Mouse (Mus musculus) intestine, embryonic 15.5 days (tissue): ENCODE results near the gene Sema3d. TPM values are rescaled to one million over a fixed set of nuclear protein-coding genes. Genes with fewer than 3 reads are reported as not detected.

ENCODE experiments used
- ATAC-seq: fragments of 200-750 bp; cut with Nextera tagmentation; 2 replicates; pipeline ENCODE4 v1.8.0; 2017; ENCODE audit warnings: moderate TSS enrichment, moderate library complexity
- H3K27ac ChIP-seq: fragments of 300-500 bp; sonication (generic); 2 replicates; pipeline ENCODE4 v1.5.1; 2015; ENCODE audit warnings: mild to moderate bottlenecking, inconsistent platforms
- H3K27me3 ChIP-seq: fragments of 300-500 bp; sonication (generic); replicated peaks from 2 replicates; pipeline ENCODE4 v1.6.1; 2015; ENCODE audit warnings: inconsistent platforms
- H3K36me3 ChIP-seq: fragments of 300-500 bp; sonication (generic); 2 replicates; pipeline ENCODE4 v1.6.1; 2015; ENCODE audit warnings: inconsistent platforms
- H3K4me1 ChIP-seq: fragments of 300-500 bp; sonication (generic); replicated peaks from 2 replicates; pipeline ENCODE4 v1.6.1; 2015; ENCODE audit warnings: inconsistent platforms
- H3K4me2 ChIP-seq: fragments of 300-500 bp; sonication (generic); replicated peaks from 2 replicates; pipeline ENCODE4 v1.6.1; 2015; ENCODE audit warnings: mild to moderate bottlenecking, inconsistent platforms
- H3K4me3 ChIP-seq: fragments of 300-500 bp; sonication (generic); replicated peaks from 2 replicates; pipeline ENCODE4 v1.5.1; 2015; ENCODE audit warnings: inconsistent platforms
- H3K9ac ChIP-seq: fragments of 300-500 bp; sonication (generic); 2 replicates; pipeline ENCODE4 v1.6.1; 2015; ENCODE audit warnings: inconsistent platforms
- H3K9me3 ChIP-seq: fragments of 300-500 bp; sonication (generic); 2 replicates; pipeline ENCODE4 v1.6.1; 2016; ENCODE audit warnings: inconsistent platforms
- WGBS: fragments of 180-500 bp; shearing (Covaris S2); methylation state at CpG from one replicate; pipeline ENCODE4 v1.1.7; 2015; 5-methylcytosine and 5-hydroxymethylcytosine counted together
- polyA plus RNA-seq: library from polyadenylated mRNA; unstranded; fragments of >200 nt; fragmentation: Nextera tagmentation; extraction: Ambion mirVana; gene quantifications from 2 replicates; pipeline ENCODE4 v1.2.1, GENCODE M21; 2015

Sema3d gene
- polyA plus RNA-seq, 1 experiment from 2014 or later, result 10.0 TPM

DNA sequence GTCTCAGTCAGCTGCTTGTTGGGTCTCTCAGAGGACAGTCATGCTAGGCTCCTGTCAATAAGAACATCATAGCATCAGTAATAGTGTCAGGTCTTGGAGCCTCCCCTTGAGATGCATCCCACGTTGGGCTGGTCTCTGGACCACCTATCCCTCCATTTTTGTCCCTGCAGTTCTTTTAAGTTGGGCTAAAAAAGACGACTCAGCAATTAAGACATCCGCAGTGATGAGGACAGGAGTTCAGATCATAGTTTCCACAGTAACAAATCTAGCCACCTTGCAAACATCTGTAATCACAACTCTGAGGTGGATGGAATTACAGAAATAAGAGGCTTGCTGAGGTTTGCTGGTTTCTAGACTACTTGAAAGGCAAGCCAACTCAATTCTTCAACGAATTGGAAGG, 67.9 kb downstream of the Sema3d start:
- no peak for ATAC-seq

DNA sequence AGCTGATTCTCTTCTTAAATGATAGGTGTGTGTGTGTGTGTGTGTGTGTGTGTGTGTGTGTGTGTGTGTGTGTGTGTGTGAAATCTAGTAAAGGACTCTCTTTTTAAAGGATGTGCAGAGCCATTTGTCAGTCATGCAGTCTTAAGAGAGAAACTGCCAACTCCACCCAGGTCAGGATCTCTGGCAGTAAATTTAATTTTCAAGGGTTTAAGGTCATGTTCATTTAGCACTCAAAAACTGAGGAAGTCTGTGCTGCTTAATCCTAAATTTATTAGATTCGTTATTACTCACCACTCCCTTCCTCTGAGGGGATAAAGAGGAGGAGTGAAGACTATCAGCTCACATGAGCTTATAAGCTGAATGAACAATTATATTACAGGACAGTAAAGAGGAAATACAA, 71.8 kb downstream of the Sema3d start:
- H3K27ac ChIP-seq, result no peak overlapping the region
- no peak overlapping the region for H3K4me2 ChIP-seq

More for the DNA sequence above, 67.9 kb downstream of the Sema3d start:
- no peaks in the 10 kb centered on the region for H3K4me1 ChIP-seq
- no peak overlapping the region for H3K27ac ChIP-seq
- no peak overlapping the region for H3K9ac ChIP-seq
- 89% methylated on average over 4 of the region's 4 CpGs for WGBS
- no peaks in the 10 kb centered on the region for H3K9me3 ChIP-seq
- no peak overlapping the region for H3K4me2 ChIP-seq
- no peaks in the 10 kb centered on the region for H3K27me3 ChIP-seq
- H3K4me3 ChIP-seq, result no peak overlapping the region
- no peaks in the 10 kb centered on the region for H3K36me3 ChIP-seq

DNA sequence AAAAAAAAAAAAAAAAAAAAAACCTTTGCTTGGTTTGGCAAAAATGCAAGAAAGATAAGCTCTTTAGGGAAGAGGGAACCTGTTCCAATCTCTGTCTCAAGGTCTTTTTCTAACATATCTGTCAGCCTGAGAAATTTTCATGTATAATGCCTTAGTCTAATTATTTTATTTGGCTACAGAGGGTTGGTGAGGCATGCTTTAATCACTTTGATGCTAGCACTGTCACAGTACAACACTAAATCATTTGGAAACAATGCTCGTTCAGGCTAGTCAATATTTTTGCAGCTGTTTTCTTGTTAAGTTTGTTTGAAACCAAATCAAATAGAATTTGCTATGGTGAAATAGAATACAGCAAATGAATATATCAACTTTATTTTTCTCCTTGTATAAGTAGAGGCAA, 74.3 kb downstream of the Sema3d start:
- Histone ChIP-seq H3K27me3 (no peaks in the 10 kb centered on the region), H3K27ac (no peak overlapping the region), H3K9ac (no peak overlapping the region), H3K36me3 (no peaks in the 10 kb centered on the region), H3K4me1 (no peaks in the 10 kb centered on the region), H3K4me2 (no peak overlapping the region), H3K9me3 (no peaks in the 10 kb centered on the region), H3K4me3 (no peak overlapping the region)
- 71% methylated on average over 1 of the region's 1 CpGs for WGBS
- ATAC-seq, result no peak

More for the DNA sequence above, 71.8 kb downstream of the Sema3d start:
- Histone ChIP-seq H3K4me3 (no peak overlapping the region), H3K9me3 (no peaks in the 10 kb centered on the region), H3K36me3 (no peaks in the 10 kb centered on the region), H3K4me1 (no peaks in the 10 kb centered on the region), H3K27me3 (no peaks in the 10 kb centered on the region), H3K9ac (no peak overlapping the region)
- ATAC-seq, result no peak
- 61% methylated on average over 1 of the region's 1 CpGs for WGBS

DNA sequence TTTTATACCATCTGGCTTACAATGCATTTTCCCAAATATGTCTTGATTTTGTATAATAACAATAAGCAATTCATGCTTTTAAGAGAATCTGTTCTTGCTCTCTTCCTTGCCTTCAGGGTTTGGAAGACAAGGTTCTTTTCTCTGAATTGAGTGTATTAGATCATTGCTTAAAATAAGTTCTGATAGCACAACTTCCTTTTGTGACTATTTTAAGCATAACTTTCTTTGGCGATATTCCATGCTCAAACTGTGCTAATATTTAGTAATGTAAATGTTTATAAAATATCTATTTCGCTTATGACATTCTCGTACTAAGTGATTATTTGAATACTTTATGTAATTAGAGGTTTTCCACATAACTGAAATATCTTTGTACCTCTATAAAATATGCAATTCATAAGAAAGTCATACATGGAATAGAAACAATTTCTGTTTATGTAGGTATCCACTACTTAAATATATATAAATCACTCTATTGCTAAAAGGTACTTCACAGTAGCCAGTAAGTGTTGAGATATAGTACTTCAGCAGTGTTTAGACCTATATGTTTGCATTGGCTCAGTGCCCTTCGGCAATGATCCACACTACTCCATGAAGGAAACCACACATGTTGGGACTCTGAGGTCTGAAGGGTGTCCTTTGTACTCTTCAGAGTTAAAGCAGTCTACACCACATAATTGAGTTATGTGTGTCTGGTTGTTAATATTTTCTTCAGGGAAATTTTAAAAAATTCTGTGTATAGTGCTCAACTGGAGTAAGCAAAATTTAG, 84.6 kb downstream of the Sema3d start:
- no peaks in the 10 kb centered on the region for H3K36me3 ChIP-seq
- no peaks in the 10 kb centered on the region for H3K27me3 ChIP-seq
- H3K9ac ChIP-seq, result no peak overlapping the region
- peak; percentile 75 for ATAC-seq
- H3K4me1 ChIP-seq, result no peaks in the 10 kb centered on the region
- no peak overlapping the region for H3K4me2 ChIP-seq
- no peak overlapping the region for H3K4me3 ChIP-seq
- 46% methylated on average over 4 of the region's 4 CpGs for whole genome bisulfite sequencing
- H3K9me3 ChIP-seq, result no peaks in the 10 kb centered on the region
- no peak overlapping the region for H3K27ac ChIP-seq

DNA sequence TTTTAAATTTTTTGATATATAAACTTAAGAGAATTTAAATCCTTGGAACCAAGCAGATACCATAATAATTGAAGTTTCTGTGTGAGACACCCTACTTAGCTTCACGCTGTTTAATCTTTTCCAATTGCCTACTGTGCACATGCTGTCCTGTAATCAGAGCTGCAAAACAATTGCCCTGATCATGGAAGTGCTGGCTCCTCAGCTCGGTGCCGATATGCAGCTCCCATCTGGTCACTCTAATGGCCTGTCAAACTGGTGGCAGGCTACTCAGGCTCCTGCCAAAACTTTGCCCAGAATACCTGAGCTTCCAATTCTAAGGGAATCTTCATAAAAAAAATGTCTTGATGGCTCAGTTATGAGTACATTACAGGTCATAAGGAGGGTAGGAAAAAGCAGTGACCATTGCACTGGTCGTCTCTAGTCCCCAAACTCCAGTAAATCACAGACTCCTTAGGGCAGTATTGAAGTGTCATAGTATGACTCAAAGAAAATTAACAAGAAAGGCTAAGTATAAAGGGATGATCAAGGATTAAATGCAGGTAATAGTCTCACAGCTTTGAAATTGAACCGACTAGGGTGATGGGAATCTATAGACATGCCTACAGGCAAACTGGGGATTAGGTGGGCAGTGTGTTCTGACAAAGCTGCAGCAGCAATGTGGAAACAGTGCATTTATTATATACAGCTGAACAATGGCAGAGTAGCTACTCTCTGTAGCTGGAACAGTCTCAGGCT, 91.9 kb downstream of the Sema3d start:
- Histone ChIP-seq H3K4me2 (no peak overlapping the region), H3K4me1 (no peaks in the 10 kb centered on the region), H3K9ac (no peak overlapping the region), H3K4me3 (no peak overlapping the region), H3K9me3 (no peaks in the 10 kb centered on the region), H3K27me3 (no peaks in the 10 kb centered on the region), H3K27ac (no peak overlapping the region), H3K36me3 (no peaks in the 10 kb centered on the region)
- 76% methylated on average over 5 of the region's 5 CpGs for WGBS
- no peak for ATAC-seq

DNA sequence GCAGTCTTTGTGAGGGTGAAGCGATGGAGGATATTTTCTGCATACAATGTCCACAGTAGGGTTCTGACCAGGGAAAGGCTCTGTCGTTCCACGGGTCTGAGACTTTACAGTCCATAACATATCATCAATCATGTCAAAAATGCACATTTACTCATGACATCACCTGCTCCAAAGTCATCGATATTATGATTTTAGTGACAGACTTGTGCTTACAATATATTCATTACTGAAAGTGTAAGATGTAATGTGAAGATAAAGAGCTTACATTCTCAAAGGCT, 92.4 kb downstream of the Sema3d start:
- Histone ChIP-seq H3K4me2 (no peak overlapping the region), H3K27me3 (no peaks in the 10 kb centered on the region), H3K27ac (no peak overlapping the region), H3K9me3 (no peaks in the 10 kb centered on the region), H3K4me1 (no peaks in the 10 kb centered on the region), H3K9ac (no peak overlapping the region), H3K36me3 (no peaks in the 10 kb centered on the region), H3K4me3 (no peak overlapping the region)
- no peak for ATAC-seq
- 70% methylated on average over 4 of the region's 4 CpGs for WGBS

DNA sequence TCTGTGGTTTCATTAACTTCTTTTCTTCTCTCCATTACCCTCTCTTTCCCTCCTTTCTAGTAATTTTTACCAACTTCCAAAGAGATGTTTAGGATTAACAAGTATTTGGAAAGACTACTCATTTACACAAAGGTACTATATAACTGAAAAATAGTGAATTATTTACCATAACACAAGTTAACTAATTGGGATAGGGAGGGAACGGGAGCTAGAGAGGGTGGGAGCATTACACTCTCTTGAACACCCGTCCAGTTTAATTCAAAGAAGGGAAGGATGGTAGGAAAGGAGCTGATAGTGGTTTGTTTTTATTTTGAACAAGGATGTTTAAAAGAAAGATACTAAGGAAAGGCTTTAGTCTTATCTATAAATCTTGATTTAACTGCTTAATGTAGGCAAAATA, 104.7 kb downstream of the Sema3d start:
- 73% methylated on average over 2 of the region's 2 CpGs for WGBS

DNA sequence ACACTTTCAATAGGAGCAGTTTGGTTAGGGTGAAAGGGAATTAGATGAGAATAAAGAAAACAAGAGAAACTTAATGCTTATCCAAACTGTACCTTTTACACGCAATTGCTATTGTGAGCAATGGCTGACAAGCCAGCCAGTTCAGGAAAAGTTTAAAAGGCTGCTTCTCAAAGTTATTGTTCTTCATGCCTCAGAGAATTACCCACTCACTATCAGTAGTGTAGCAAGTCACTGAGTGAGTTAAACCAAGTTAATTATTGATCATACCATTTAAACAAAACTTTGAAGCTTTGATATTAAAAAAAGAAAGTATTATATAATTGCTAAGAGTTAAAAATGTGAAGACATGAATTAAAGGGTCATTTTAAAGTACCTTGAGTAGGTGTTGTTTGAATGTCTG, 108.5 kb downstream of the Sema3d start:
- H3K4me3 ChIP-seq, result no peak overlapping the region
- WGBS, result 70% methylated on average over 1 of the region's 1 CpGs
- no peak overlapping the region for H3K4me2 ChIP-seq
- H3K27me3 ChIP-seq, result no peaks in the 10 kb centered on the region
- H3K36me3 ChIP-seq, result no peaks in the 10 kb centered on the region
- no peaks in the 10 kb centered on the region for H3K9me3 ChIP-seq
- no peak for ATAC-seq
- no peak overlapping the region for H3K9ac ChIP-seq
- H3K4me1 ChIP-seq, result no peaks in the 10 kb centered on the region
- no peak overlapping the region for H3K27ac ChIP-seq

More for the DNA sequence above, 104.7 kb downstream of the Sema3d start:
- Histone ChIP-seq H3K27me3 (no peaks in the 10 kb centered on the region), H3K9me3 (no peaks in the 10 kb centered on the region), H3K4me3 (no peak overlapping the region), H3K27ac (no peak overlapping the region), H3K36me3 (no peaks in the 10 kb centered on the region), H3K9ac (no peak overlapping the region), H3K4me1 (no peaks in the 10 kb centered on the region), H3K4me2 (no peak overlapping the region)
- no peak for ATAC-seq

DNA sequence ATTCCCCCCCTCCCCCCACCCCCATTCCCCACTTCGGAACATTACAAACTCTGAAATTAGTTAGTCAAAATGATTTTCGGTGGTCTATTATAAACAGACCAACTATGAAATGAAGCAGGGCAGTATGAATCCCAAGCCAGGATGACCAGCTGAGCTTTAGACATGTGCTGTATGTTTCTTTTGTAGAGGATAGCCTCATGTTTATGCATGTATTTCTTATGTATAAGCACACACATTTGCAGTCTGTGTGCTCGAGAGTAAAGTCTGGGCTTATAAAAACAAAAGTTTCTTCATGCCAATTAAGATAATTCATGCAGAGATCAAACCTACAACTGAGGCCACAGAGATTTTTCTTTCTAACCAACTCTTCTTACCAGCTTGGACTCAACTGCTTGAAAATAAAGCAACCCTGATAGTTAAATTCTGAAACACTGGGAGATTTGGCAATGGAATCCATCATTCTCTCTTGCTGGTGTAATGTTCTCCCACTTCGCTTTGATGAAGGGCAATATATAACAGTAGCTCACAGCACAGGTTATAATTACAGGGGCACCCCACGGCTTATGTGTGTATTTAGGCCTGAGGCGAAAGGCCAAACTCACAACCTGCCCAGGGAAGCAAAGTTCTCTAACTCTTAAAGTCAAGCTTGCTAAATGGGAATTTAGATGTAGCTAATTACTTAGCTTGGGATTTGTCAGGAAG, 115.2 kb downstream of the Sema3d start:
- Histone ChIP-seq H3K4me2 (no peak overlapping the region), H3K9me3 (no peaks in the 10 kb centered on the region), H3K4me1 (no peaks in the 10 kb centered on the region), H3K27me3 (no peaks in the 10 kb centered on the region), H3K9ac (no peak overlapping the region), H3K4me3 (no peak overlapping the region), H3K36me3 (no peaks in the 10 kb centered on the region), H3K27ac (no peak overlapping the region)
- ATAC-seq, result no peak
- WGBS, result 71% methylated on average over 6 of the region's 6 CpGs

DNA sequence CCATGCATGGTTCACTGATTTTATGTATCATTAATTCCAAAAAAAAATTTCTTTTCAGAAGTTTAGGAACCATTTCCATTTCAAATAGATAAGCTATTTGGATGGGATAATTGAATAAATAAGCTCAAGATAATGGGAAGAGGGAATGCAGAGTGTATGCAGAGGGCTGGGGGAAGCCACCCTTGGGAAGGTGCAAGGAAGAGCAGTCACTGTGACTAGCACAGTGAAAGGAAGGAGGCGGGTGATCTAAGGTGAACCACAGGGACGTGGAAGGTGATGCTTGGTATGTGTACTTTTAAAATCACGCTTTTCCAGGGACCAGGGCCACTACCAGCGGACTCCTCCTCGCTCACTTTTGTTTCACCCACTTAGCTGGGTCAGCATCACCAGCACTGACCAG, 115.9 kb downstream of the Sema3d start:
- H3K4me1 ChIP-seq, result no peaks in the 10 kb centered on the region
- H3K27ac ChIP-seq, result no peak overlapping the region
- H3K9ac ChIP-seq, result no peak overlapping the region
- no peak overlapping the region for H3K4me3 ChIP-seq
- no peak for ATAC-seq
- no peaks in the 10 kb centered on the region for H3K27me3 ChIP-seq
- no peaks in the 10 kb centered on the region for H3K9me3 ChIP-seq
- H3K4me2 ChIP-seq, result no peak overlapping the region
- 90% methylated on average over 5 of the region's 5 CpGs for WGBS
- no peaks in the 10 kb centered on the region for H3K36me3 ChIP-seq

DNA sequence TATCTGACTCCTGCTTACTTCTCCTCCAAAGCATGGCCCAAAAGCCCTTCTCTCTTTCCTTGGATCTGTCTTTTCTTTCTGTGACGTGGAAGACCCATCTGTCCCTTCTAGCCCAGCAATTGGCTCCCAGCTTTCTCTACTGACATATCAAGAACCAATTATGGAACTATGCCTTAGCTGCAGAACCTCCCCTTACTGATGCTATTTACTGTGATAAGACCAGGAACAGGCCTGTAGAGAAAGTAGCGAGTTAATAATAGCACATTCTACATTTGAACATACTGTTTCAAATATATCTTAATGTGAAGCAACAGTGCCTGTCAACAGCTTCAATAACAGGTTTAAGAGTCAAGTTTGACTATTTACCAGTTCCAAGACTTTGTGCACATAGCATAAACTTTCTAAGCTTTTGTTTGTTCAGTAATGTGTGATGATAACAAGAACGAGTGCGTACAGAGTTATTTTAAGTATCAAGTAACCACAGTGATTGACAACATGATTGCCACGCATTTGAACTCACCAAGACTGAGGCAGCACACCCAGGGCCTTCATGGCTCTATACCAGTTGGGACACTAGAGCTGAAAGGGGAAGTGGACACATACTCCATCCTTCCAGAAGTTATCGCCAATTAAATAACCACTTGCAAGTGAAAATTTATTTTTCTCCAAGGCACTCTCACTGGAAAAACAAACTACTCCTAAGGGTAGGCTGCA, 116.8 kb downstream of the Sema3d start:
- Histone ChIP-seq H3K4me2 (no peak overlapping the region), H3K4me1 (no peaks in the 10 kb centered on the region), H3K27me3 (no peaks in the 10 kb centered on the region), H3K9me3 (no peaks in the 10 kb centered on the region), H3K4me3 (no peak overlapping the region), H3K9ac (no peak overlapping the region), H3K27ac (no peak overlapping the region), H3K36me3 (no peaks in the 10 kb centered on the region)
- 81% methylated on average over 6 of the region's 6 CpGs for WGBS
- no peak for ATAC-seq

DNA sequence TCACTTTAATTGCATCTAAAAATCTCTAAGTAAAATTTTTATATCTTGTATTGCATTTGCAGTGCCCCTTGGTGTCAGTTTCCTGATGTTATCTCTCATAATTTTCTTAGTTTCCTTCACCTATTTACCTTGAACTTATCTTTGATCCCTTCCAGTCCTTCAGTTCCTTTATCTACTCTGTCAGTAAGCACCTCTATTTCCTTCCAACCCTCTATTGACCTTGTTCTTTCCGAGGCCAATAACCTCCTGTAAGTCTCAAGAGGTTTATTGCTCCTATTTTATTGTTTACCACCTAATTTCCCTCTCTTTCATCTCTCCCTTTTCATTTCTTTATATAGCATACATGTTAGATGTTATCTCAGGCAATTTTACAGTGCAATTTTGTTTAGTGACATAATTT, 129.3 kb downstream of the Sema3d start:
- 28% methylated on average over 1 of the region's 1 CpGs for WGBS
- ATAC-seq, result peak; percentile 81
- Histone ChIP-seq H3K4me2 (no peak overlapping the region), H3K9me3 (no peaks in the 10 kb centered on the region), H3K27me3 (no peaks in the 10 kb centered on the region), H3K4me1 (no peaks in the 10 kb centered on the region), H3K27ac (no peak overlapping the region), H3K4me3 (no peak overlapping the region), H3K36me3 (no peaks in the 10 kb centered on the region), H3K9ac (no peak overlapping the region)
